Mouse (Mus musculus) myocyte (in vitro differentiated cells): ENCODE data around the gene Fam241a. TPM values are rescaled to one million over a fixed set of nuclear protein-coding genes. Genes with fewer than 3 reads are reported as not detected.

Experiments used
- H3K27me3 ChIP-seq: one replicate; pipeline ENCODE4 v1.6.1; 2011; ENCODE audit not compliant: control insufficient read depth, insufficient read depth, insufficient read length
- H3K36me3 ChIP-seq: one replicate; pipeline ENCODE4 v1.6.1; 2011; ENCODE audit not compliant: control insufficient read depth, insufficient read depth
- H3K4me2 ChIP-seq: one replicate; pipeline ENCODE4 v1.6.1; 2011; ENCODE audit warnings: low read depth, control low read depth
- H3K4me3 ChIP-seq: one replicate; pipeline ENCODE4 v1.5.1; 2011; ENCODE audit warnings: mild to moderate bottlenecking, control low read depth, moderate library complexity
- H3K79me2 ChIP-seq: one replicate; pipeline ENCODE4 v1.6.1; 2011; ENCODE audit not compliant: control insufficient read depth, insufficient read depth
- H3ac ChIP-seq: one replicate; pipeline ENCODE4 v1.6.1; 2011; ENCODE audit not compliant: control insufficient read depth, insufficient read length
- CEBPB ChIP-seq: IDR thresholded peaks from 2 replicates; pipeline ENCODE4 v1.6.1; 2011; ENCODE audit warnings: mild to moderate bottlenecking, moderate library complexity; ENCODE audit not compliant: poor library complexity, insufficient read depth, severe bottlenecking
- E2F4 ChIP-seq: IDR thresholded peaks from one replicate; pipeline ENCODE4 v1.6.1; 2011; ENCODE audit warnings: mild to moderate bottlenecking, control low read depth, moderate library complexity; ENCODE audit not compliant: insufficient read depth
- MAX ChIP-seq: IDR thresholded peaks from one replicate; pipeline ENCODE4 v1.6.1; 2011; ENCODE audit warnings: low read depth, mild to moderate bottlenecking, control low read depth
- MYOD1 ChIP-seq, 3 experiments: IDR thresholded peaks; one replicate each; pipeline ENCODE4 v1.6.1; 2011; ENCODE audit warnings: control low read depth in 2 of 3, low read depth in 2 of 3, mild to moderate bottlenecking in 2 of 3, moderate library complexity in 1 of 3; ENCODE audit not compliant: insufficient read length in 2 of 3, control insufficient read depth in 1 of 3
- MYOG ChIP-seq, 3 experiments: IDR thresholded peaks; one replicate each; pipeline ENCODE4 v1.6.1; 2011; ENCODE audit warnings: control low read depth in 2 of 3, low read depth in 2 of 3, mild to moderate bottlenecking in 2 of 3; ENCODE audit not compliant: insufficient read length in 2 of 3, control insufficient read depth in 1 of 3, insufficient read depth in 1 of 3
- POLR2A ChIP-seq: IDR thresholded peaks from one replicate; pipeline ENCODE4 v1.6.1; 2011; ENCODE audit warnings: low read depth, mild to moderate bottlenecking, control low read depth, moderate library complexity; ENCODE audit not compliant: insufficient read length
- POLR2AphosphoS2 ChIP-seq: IDR thresholded peaks from one replicate; pipeline ENCODE4 v1.6.1; 2011; ENCODE audit warnings: low read depth, control low read depth; ENCODE audit not compliant: insufficient read length
- REST ChIP-seq: IDR thresholded peaks from one replicate; pipeline ENCODE4 v1.6.1; 2011; ENCODE audit warnings: mild to moderate bottlenecking, control low read depth, moderate library complexity; ENCODE audit not compliant: insufficient read depth, insufficient read length
- SRF ChIP-seq: IDR thresholded peaks from one replicate; pipeline ENCODE4 v1.6.1; 2011; ENCODE audit warnings: low read depth; ENCODE audit not compliant: control insufficient read depth, insufficient read length
- TCF12 ChIP-seq: IDR thresholded peaks from one replicate; pipeline ENCODE4 v1.6.1; 2011; ENCODE audit warnings: mild to moderate bottlenecking, control low read depth; ENCODE audit not compliant: poor library complexity, insufficient read depth, severe bottlenecking
- TCF3 ChIP-seq: IDR thresholded peaks from one replicate; pipeline ENCODE4 v1.6.1; 2011; ENCODE audit warnings: low read depth, control low read depth; ENCODE audit not compliant: insufficient read length
- USF1 ChIP-seq: IDR thresholded peaks from one replicate; pipeline ENCODE4 v1.6.1; 2011; ENCODE audit warnings: low read depth, mild to moderate bottlenecking, control low read depth, moderate library complexity
- polyA plus RNA-seq: library from polyadenylated mRNA; unstranded; fragments of >200 nt; fragmentation: generic; extraction: Trizol; gene quantifications from one replicate; pipeline ENCODE4 v1.2.1, GENCODE M21; 2012; ENCODE audit warnings: missing spikeins

Fam241a gene
- polyA plus RNA-seq, 1 experiment = 3.6 TPM

- H3K4me3 ChIP-seq = no peak overlapping the region
- H3K4me2 ChIP-seq = no peak overlapping the region
- H3ac ChIP-seq = no peak overlapping the region
- no peaks in the 10 kb centered on the region for H3K79me2 ChIP-seq
- no peaks in the 10 kb centered on the region for H3K27me3 ChIP-seq
- TF ChIP-seq E2F4 (no peak), TCF3 (no peak), MYOD1 (IDR thresholded peaks at IDR 0.05; ENCODE audit: control insufficient read depth in 1 of 3, insufficient read length in 2 of 3, low read depth in 2 of 3) (no peak), POLR2AphosphoS2 (no peak), POLR2A (no peak), USF1 (no peak), MAX (no peak), REST (no peak), TCF12 (no peak), MYOG (IDR thresholded peaks at IDR 0.05; ENCODE audit: control insufficient read depth in 1 of 3, insufficient read depth in 1 of 3, insufficient read length in 2 of 3, low read depth in 2 of 3) (no peak), SRF (no peak), CEBPB (no peak)
- H3K36me3 ChIP-seq = no peaks in the 10 kb centered on the region
Measured at GRCm38 (mm10) chr3:127893902-127894301, 2.2 kb downstream of the Fam241a start.

- no peaks in the 10 kb centered on the region for H3K79me2 ChIP-seq
- no peak overlapping the region for H3K4me3 ChIP-seq
- no peak overlapping the region for H3ac ChIP-seq
- no peak overlapping the region for H3K4me2 ChIP-seq
- H3K27me3 ChIP-seq = no peaks in the 10 kb centered on the region
- no peak for TF ChIP-seq MYOD1 (IDR thresholded peaks at IDR 0.05; ENCODE audit: control insufficient read depth in 1 of 3, insufficient read length in 2 of 3, low read depth in 2 of 3)
- TF ChIP-seq E2F4 = no peak
- no peaks in the 10 kb centered on the region for H3K36me3 ChIP-seq
Measured at GRCm38 (mm10) chr3:127891906-127892305, 4.2 kb downstream of the Fam241a start.

GRCm38 (mm10) chr3:127890008-127890407 lies 6.1 kb downstream of the Fam241a start:
- no peaks in the 10 kb centered on the region for H3K27me3 ChIP-seq
- no peak overlapping the region for H3K4me3 ChIP-seq
- H3K79me2 ChIP-seq = no peaks in the 10 kb centered on the region

GRCm38 (mm10) chr3:127889570-127889969 lies 6.6 kb downstream of the Fam241a start:
- no peaks in the 10 kb centered on the region for H3K27me3 ChIP-seq
- H3K4me3 ChIP-seq = no peak overlapping the region
- TF ChIP-seq SRF (no peak), POLR2A (no peak), TCF3 (no peak), TCF12 (no peak), CEBPB (no peak), POLR2AphosphoS2 (no peak), REST (no peak), USF1 (no peak), MYOG (IDR thresholded peaks at IDR 0.05; ENCODE audit: control insufficient read depth in 1 of 3, insufficient read depth in 1 of 3, insufficient read length in 2 of 3, low read depth in 2 of 3) (no peak)
- no peak overlapping the region for H3K4me2 ChIP-seq
- H3K79me2 ChIP-seq = no peaks in the 10 kb centered on the region
- no peak overlapping the region for H3ac ChIP-seq
- H3K36me3 ChIP-seq = no peaks in the 10 kb centered on the region

More at GRCm38 (mm10) chr3:127890008-127890407, 6.1 kb downstream of the Fam241a start:
- Histone ChIP-seq H3ac (no peak overlapping the region), H3K4me2 (no peak overlapping the region), H3K36me3 (no peaks in the 10 kb centered on the region)
- TF ChIP-seq CEBPB (no peak), MYOD1 (IDR thresholded peaks at IDR 0.05; ENCODE audit: control insufficient read depth in 1 of 3, insufficient read length in 2 of 3, low read depth in 2 of 3) (no peak), POLR2AphosphoS2 (no peak), TCF12 (no peak), TCF3 (no peak), REST (no peak), E2F4 (no peak), MAX (no peak), POLR2A (no peak), USF1 (no peak), MYOG (IDR thresholded peaks at IDR 0.05; ENCODE audit: control insufficient read depth in 1 of 3, insufficient read depth in 1 of 3, insufficient read length in 2 of 3, low read depth in 2 of 3) (no peak), SRF (no peak)

- Histone ChIP-seq H3K79me2 (no peaks in the 10 kb centered on the region), H3K36me3 (no peaks in the 10 kb centered on the region), H3K27me3 (no peaks in the 10 kb centered on the region), H3ac (no peak overlapping the region), H3K4me3 (no peak overlapping the region), H3K4me2 (no peak overlapping the region)
- TF ChIP-seq CEBPB (no peak), TCF12 (no peak), MAX (no peak), REST (no peak), MYOD1 (IDR thresholded peaks at IDR 0.05; ENCODE audit: control insufficient read depth in 1 of 3, insufficient read length in 2 of 3, low read depth in 2 of 3) (no peak), MYOG (IDR thresholded peaks at IDR 0.05; ENCODE audit: control insufficient read depth in 1 of 3, insufficient read depth in 1 of 3, insufficient read length in 2 of 3, low read depth in 2 of 3) (no peak), TCF3 (no peak), SRF (no peak), USF1 (no peak), E2F4 (no peak), POLR2A (no peak), POLR2AphosphoS2 (no peak)
Measured at GRCm38 (mm10) chr3:127881684-127882083, 14.4 kb downstream of the Fam241a start.
